ENCODE assay signal across 8 mouse cellular contexts in the genomic region with DNA sequence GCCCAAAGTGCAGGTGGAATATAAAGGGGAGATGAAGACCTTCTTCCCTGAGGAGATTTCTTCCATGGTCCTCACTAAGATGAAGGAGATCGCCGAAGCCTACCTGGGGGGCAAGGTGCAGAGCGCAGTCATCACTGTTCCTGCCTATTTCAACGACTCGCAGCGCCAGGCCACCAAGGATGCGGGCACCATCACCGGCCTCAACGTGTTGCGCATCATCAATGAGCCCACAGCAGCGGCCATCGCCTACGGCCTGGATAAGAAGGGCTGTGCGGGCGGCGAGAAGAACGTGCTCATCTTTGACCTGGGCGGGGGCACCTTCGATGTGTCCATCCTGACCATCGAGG. TPM values are rescaled to one million over a fixed set of nuclear protein-coding genes. Genes with fewer than 3 reads are reported as not detected.
A peak's percentile ranks its signal among the peaks of the same experiment; 100 is the strongest.
DNase-seq lines count a peak whose midpoint lies in the region; ATAC-seq lines count a peak whose summit lies in the region.

No protein-coding gene starts in this region.

- H3K27me3 ChIP-seq in hindbrain, embryonic 13.5 days, result peaks cover 60% of the 10 kb centered on the region

- no peaks in the 10 kb centered on the region for H3K36me3 ChIP-seq in hindbrain, embryonic 13.5 days

- no peak for ATAC-seq in hindbrain, embryonic 13.5 days (ENCODE audit: low FRiP score)

- H3K27ac ChIP-seq in hindbrain, embryonic 13.5 days, result no peak overlapping the region

- peak; percentile 35 for DNase-seq in kidney, adult 11 months
- DNase-seq in kidney, adult 18-20 months, result no peak
- DNase-seq in urinary bladder, postnatal 36 days (ENCODE audit: low spot score in 2 of 2), result peak; percentile 22 to 31
- no peak for DNase-seq in urinary bladder, postnatal 25 days (ENCODE audit: low spot score)
- peak; percentile 8 for DNase-seq in lung, postnatal 10 days
- no peak for DNase-seq in cerebellum, adult 9-10 months
- DNase-seq in adrenal gland, postnatal 4 days (ENCODE audit: low spot score in 2 of 2), result no peak

- H3K9me3 ChIP-seq in hindbrain, embryonic 13.5 days, result no peaks in the 10 kb centered on the region

- H3K4me1 ChIP-seq in hindbrain, embryonic 13.5 days (replicated peaks), result peaks cover 26% of the 10 kb centered on the region

- peak overlapping the region; percentile 79 for H3K4me2 ChIP-seq in hindbrain, embryonic 13.5 days

- WGBS in hindbrain, embryonic 13.5 days, result 7% methylated on average over 20 of the region's 20 CpGs

- H3K9ac ChIP-seq in hindbrain, embryonic 13.5 days, result no peak overlapping the region

- peak overlapping the region; percentile 68 for H3K4me3 ChIP-seq in hindbrain, embryonic 13.5 days

RNA-seq across cellular contexts. Expression of a gene that starts 0.8 kb away (rescaled TPM):
- polyA plus RNA-seq in hindbrain, embryonic 13.5 days (2015; fragmentation: Nextera tagmentation; extraction: Ambion mirVana), result 7.1 and 8.3 TPM in 2 replicates
- total RNA-seq in adrenal gland, postnatal 4 days (2021), result 10 to 100 TPM; 22.7 to 24.4 TPM

RNA-seq across cellular contexts. Expression of a gene that starts 12.5 kb away (rescaled TPM):
- polyA plus RNA-seq in hindbrain, embryonic 13.5 days (2015; fragmentation: Nextera tagmentation; extraction: Ambion mirVana), result 0.84 and 2.2 TPM in 2 replicates
- 1 to 10 TPM in 1 of 2 experiments, under 1 TPM in 1; 0.56 to 1.0 TPM for total RNA-seq in adrenal gland, postnatal 4 days (2021)

RNA-seq across cellular contexts. Expression of a gene that starts 34.7 kb away (rescaled TPM):
- 4.3 and 4.4 TPM in 2 replicates for polyA plus RNA-seq in hindbrain, embryonic 13.5 days (2015; fragmentation: Nextera tagmentation; extraction: Ambion mirVana)
- 1 to 10 TPM; 8.9 to 9.4 TPM for total RNA-seq in adrenal gland, postnatal 4 days (2021)

RNA-seq across cellular contexts. Expression of a gene that starts 35.4 kb away (rescaled TPM):
- 14.9 and 16.0 TPM in 2 replicates for polyA plus RNA-seq in hindbrain, embryonic 13.5 days (2015; fragmentation: Nextera tagmentation; extraction: Ambion mirVana)
- 10 to 100 TPM; 16.5 to 16.6 TPM for total RNA-seq in adrenal gland, postnatal 4 days (2021)

Comparison
In these comparisons a context has a peak if more than half of its experiments do, and no peak if none do; other contexts are left out.
1. DNase-seq: peak in kidney, adult 11 months (single experiment), urinary bladder, postnatal 36 days (2 of 2) and lung, postnatal 10 days (single experiment); none in kidney, adult 18-20 months (single experiment), urinary bladder, postnatal 25 days (single experiment), cerebellum, adult 9-10 months (single experiment) and adrenal gland, postnatal 4 days (0 of 2).